Mouse (Mus musculus) ES-E14 (cell line): ENCODE data around the gene Prkcd.

Experiments used
- CHD2 ChIP-seq: IDR thresholded peaks from 2 replicates; pipeline ENCODE4 v1.6.1; 2014; ENCODE audit warnings: mild to moderate bottlenecking, low read depth, low read length, inconsistent platforms
- HCFC1 ChIP-seq: IDR thresholded peaks from 2 replicates; pipeline ENCODE4 v1.6.1; 2012; ENCODE audit warnings: low read length, inconsistent platforms, borderline replicate concordance; ENCODE audit not compliant: insufficient read depth

GRCm38 (mm10) chr14:30638686-30639085 is 12.7 kb upstream of the Prkcd start:
- TF ChIP-seq HCFC1 (no peak), CHD2 (no peak)
